Mouse (Mus musculus): ENCODE results near the gene Sco2.

DNA sequence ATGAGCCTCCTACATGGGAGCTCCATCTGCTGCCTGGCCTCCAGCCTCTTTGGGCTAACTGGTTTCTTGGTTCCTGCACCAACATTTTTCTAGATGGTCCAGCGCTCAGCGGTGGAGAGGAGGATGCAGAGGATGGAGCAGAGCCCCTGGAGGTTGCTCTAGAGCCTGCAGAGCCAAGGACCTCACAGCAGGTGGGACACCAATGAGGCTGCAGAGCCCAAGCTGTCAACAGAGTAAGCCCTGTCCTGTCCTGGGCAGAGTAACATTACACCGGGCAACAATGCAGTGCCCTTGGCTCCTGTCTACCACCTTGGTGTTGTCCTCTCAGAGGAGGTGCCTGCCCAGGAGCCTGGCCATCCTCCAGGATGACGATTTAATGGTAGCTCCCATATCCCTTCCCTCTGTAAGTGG is 8.5 kb downstream of the Sco2 start:
- no peak for TF ChIP-seq CTCF (IDR thresholded peaks at IDR 0.05; ENCODE audit: control insufficient read depth, insufficient read depth, insufficient replicate concordance, low read depth, low read length)
- no peak for TF ChIP-seq POLR2A (IDR thresholded peaks at IDR 0.05; ENCODE audit: control insufficient read depth, low read depth, low read length)

Measured in testis, adult 2 months (tissue).